Mouse (Mus musculus) kidney, adult 2 months (tissue): Measurements from ENCODE around the gene Lamc1.

Experiments used
- CTCF ChIP-seq: fragments of 200-500 bp; conservative IDR thresholded peaks from 2 replicates; pipeline ENCODE4 v1.5.1; 2011; ENCODE audit warnings: low read depth, mild to moderate bottlenecking, control low read depth, low read length, moderate library complexity, mixed read lengths; ENCODE audit not compliant: insufficient read depth, insufficient read length
- POLR2A ChIP-seq: fragments of 200-500 bp; IDR thresholded peaks from one replicate; pipeline ENCODE4 v1.6.1; 2011; ENCODE audit warnings: low read depth, low read length, control low read depth

DNA sequence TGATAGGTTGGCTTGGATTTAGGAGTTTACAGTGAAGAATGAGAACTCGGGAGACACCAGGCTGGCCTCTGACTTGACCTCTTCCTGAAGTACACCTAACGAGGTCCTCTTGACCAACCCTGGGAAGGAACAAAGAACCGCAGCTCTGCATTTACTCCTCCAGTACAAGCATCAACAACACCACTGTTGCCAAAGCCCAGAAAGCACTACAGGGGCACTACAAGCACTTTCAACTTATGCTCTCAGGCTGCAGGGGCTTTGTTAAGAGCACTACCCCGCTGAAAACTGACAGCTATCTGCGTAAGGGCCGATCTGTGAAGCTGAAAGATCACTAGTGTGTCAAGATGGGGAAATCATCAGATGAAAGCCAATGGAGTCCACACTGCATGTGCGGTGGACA, 6.4 kb downstream of the Lamc1 start:
- no peak for TF ChIP-seq CTCF
- no peak for TF ChIP-seq POLR2A
